Mouse (Mus musculus) limb, embryonic 10.5 days (tissue): ENCODE measurements around the gene 4930415O20Rik. TPM values are rescaled to one million over a fixed set of nuclear protein-coding genes. Genes with fewer than 3 reads are reported as not detected.
"Not testable (repeated sequence)": the region's sequence is repeated elsewhere in the genome, so short reads cannot be mapped to it uniquely, and the experiment has no call there.

Experiments used
- DNase-seq: peaks from one replicate; pipeline ENCODE4 v3.0.0-alpha.2; 2017; ENCODE audit warnings: low spot score
- H3K27ac ChIP-seq: fragments of 300-500 bp; sonication (generic); 2 replicates; pipeline ENCODE4 v1.5.1; 2016; ENCODE audit warnings: mild to moderate bottlenecking
- H3K27me3 ChIP-seq: fragments of 300-500 bp; sonication (generic); 2 replicates; pipeline ENCODE4 v1.6.1; 2016; ENCODE audit warnings: low read depth, mild to moderate bottlenecking; ENCODE audit not compliant: poor library complexity, severe bottlenecking
- H3K36me3 ChIP-seq: fragments of 300-500 bp; sonication (generic); 2 replicates; pipeline ENCODE4 v1.6.1; 2016; ENCODE audit warnings: mild to moderate bottlenecking, moderate library complexity
- H3K4me1 ChIP-seq: fragments of 300-500 bp; sonication (generic); 2 replicates; pipeline ENCODE4 v1.6.1; 2016
- H3K4me3 ChIP-seq: fragments of 300-500 bp; sonication (generic); 2 replicates; pipeline ENCODE4 v1.5.1; 2016; ENCODE audit warnings: mild to moderate bottlenecking, moderate library complexity
- H3K9me3 ChIP-seq: fragments of 300-500 bp; sonication (generic); replicated peaks from 2 replicates; pipeline ENCODE4 v1.6.1; 2016; ENCODE audit warnings: mild to moderate bottlenecking
- WGBS: fragments of 180-500 bp; shearing (Covaris S2); methylation state at CpG from one replicate; pipeline ENCODE4 v1.1.7; 2016; 5-methylcytosine and 5-hydroxymethylcytosine counted together
- polyA plus RNA-seq: library from polyadenylated mRNA; unstranded; fragments of >200 nt; fragmentation: Nextera tagmentation; extraction: Ambion mirVana; gene quantifications from 2 replicates; pipeline ENCODE4 v1.2.1, GENCODE M21; 2016

Gene 4930415O20Rik
- polyA plus RNA-seq, 1 experiment from 2014 or later: 0.28 TPM

GRCm38 (mm10) chr15:98579795-98580464 is 9.1 kb downstream of the 4930415O20Rik start:
- Histone ChIP-seq H3K9me3 (no peaks in the 10 kb centered on the region), H3K27me3 (no peaks in the 10 kb centered on the region), H3K4me3 (no peak overlapping the region), H3K27ac (no peak overlapping the region), H3K36me3 (no peaks in the 10 kb centered on the region), H3K4me1 (peaks cover 4% of the 10 kb centered on the region; the same call in 1 of the 2 replicates)
- peak; percentile 79 for DNase-seq
- 38% methylated on average over 5 of the region's 5 CpGs for WGBS

- 84% methylated on average over 8 of the region's 8 CpGs for WGBS
- no peak for DNase-seq
- H3K36me3 ChIP-seq: no peaks in the 10 kb centered on the region
- no peaks in the 10 kb centered on the region for H3K9me3 ChIP-seq
- H3K4me1 ChIP-seq: peaks cover 15% of the 10 kb centered on the region
- no peak overlapping the region for H3K4me3 ChIP-seq
- no peak overlapping the region for H3K27ac ChIP-seq
- no peaks in the 10 kb centered on the region for H3K27me3 ChIP-seq
Measured at GRCm38 (mm10) chr15:98582410-98582809, 11.6 kb downstream of the 4930415O20Rik start.

DNA sequence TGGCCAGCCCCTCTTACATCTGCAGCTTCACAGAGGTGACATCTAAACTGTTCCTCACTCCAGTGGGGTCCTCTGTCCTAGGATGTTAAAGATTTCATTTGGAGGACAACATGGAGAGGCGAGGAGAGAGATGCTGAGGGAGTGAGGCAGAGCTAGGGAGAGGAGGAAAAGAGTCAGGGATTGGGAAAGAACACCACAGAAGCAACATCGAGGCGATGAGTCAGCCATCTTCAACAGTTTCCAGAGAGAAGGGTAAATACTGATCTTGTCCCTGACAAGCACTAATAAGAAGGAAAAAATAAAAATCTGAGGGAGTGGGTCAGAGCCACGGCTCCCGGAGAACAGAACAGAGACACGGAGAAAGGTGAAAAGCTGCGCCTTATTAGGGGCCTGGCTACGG is 12.2 kb downstream of the 4930415O20Rik start:
- Histone ChIP-seq H3K27ac (0 out of 2 replicates have a peak overlapping the region, but pooled peaks have one; percentile 19), H3K4me1 (peaks cover 15% of the 10 kb centered on the region), H3K9me3 (no peaks in the 10 kb centered on the region), H3K36me3 (no peaks in the 10 kb centered on the region), H3K4me3 (no peak overlapping the region), H3K27me3 (no peaks in the 10 kb centered on the region)
- no peak for DNase-seq
- WGBS: 70% methylated on average over 8 of the region's 8 CpGs

GRCm38 (mm10) chr15:98585421-98585820 is 14.6 kb downstream of the 4930415O20Rik start:
- peaks cover 23% of the 10 kb centered on the region for H3K36me3 ChIP-seq
- H3K4me1 ChIP-seq: peaks cover 15% of the 10 kb centered on the region
- WGBS: 36% methylated on average over 7 of the region's 7 CpGs
- H3K9me3 ChIP-seq: no peaks in the 10 kb centered on the region
- H3K27me3 ChIP-seq: no peaks in the 10 kb centered on the region
- no peak for DNase-seq
- H3K27ac ChIP-seq: no peak overlapping the region
- no peak overlapping the region for H3K4me3 ChIP-seq

DNA sequence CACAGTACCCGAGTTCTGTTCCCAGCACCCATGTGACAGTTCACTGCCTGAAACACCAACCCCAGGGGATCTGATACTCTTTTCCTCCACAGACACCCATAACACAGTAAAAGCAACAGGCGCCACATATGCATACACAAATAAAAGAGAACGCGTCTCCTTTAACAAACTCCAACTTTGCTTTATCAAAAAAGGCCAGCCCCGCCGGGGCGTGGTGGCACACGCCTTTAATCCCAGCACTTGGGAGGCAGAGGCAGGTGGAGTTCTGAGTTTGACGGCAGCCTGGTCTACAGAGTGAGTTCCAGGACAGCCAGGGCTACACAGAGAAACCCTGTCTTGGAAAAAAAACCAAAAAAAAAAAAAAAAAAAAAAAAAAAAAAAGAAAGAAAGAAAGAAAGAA is 15.3 kb downstream of the 4930415O20Rik start:
- not testable (repeated sequence) for H3K27me3 ChIP-seq, H3K9me3 ChIP-seq, H3K4me3 ChIP-seq, DNase-seq, H3K27ac ChIP-seq
- H3K4me1 ChIP-seq: peaks cover 15% of the 10 kb centered on the region
- 81% methylated on average over 9 of the region's 9 CpGs for WGBS
- peaks cover 30% of the 10 kb centered on the region for H3K36me3 ChIP-seq

GRCm38 (mm10) chr15:98587751-98588150 is 16.9 kb downstream of the 4930415O20Rik start:
- peaks cover 46% of the 10 kb centered on the region for H3K36me3 ChIP-seq
- H3K9me3 ChIP-seq: no peaks in the 10 kb centered on the region
- H3K27ac ChIP-seq: no peak overlapping the region
- H3K27me3 ChIP-seq: no peaks in the 10 kb centered on the region
- WGBS: 90% methylated on average over 11 of the region's 11 CpGs
- H3K4me3 ChIP-seq: no peak overlapping the region
- DNase-seq: no peak
- H3K4me1 ChIP-seq: peaks cover 15% of the 10 kb centered on the region

- Histone ChIP-seq H3K4me1 (peaks cover 12% of the 10 kb centered on the region), H3K36me3 (peaks cover 67% of the 10 kb centered on the region), H3K27me3 (no peaks in the 10 kb centered on the region), H3K9me3 (no peaks in the 10 kb centered on the region), H3K27ac (no peak overlapping the region), H3K4me3 (no peak overlapping the region)
- WGBS: 64% methylated on average over 7 of the region's 7 CpGs
- DNase-seq: no peak
Measured at GRCm38 (mm10) chr15:98589640-98590336, 19.0 kb downstream of the 4930415O20Rik start.

GRCm38 (mm10) chr15:98591396-98591795 is 20.6 kb downstream of the 4930415O20Rik start:
- Histone ChIP-seq H3K36me3 (peaks cover 83% of the 10 kb centered on the region), H3K9me3 (no peaks in the 10 kb centered on the region), H3K27me3 (no peaks in the 10 kb centered on the region), H3K27ac (no peak overlapping the region), H3K4me1 (no peaks in the 10 kb centered on the region), H3K4me3 (no peak overlapping the region)
- no peak for DNase-seq
- WGBS: 79% methylated on average over 4 of the region's 4 CpGs

DNA sequence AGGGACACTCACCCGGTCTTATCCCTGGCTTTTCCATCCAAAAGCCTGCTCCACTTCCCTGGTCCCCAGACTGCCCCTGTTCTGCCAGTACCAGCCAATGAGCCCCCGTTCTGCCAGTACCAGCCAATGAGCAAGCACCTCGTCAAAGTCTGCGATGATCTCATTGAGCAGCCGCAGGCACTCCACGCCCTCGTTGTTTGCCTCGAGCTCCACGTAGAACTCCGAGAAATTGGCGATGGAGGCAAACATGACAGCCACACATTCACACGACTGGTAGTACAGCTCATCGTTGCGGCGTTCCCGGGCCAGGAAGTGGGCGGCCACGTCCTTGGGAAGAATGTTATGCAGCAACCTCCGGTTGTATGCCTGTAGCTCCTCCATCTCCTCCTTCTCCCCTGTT is 23.4 kb downstream of the 4930415O20Rik start:
- DNase-seq: no peak
- no peak overlapping the region for H3K27ac ChIP-seq
- peaks cover 99% of the 10 kb centered on the region for H3K36me3 ChIP-seq
- WGBS: 85% methylated on average over 19 of the region's 19 CpGs
- no peaks in the 10 kb centered on the region for H3K27me3 ChIP-seq
- H3K4me1 ChIP-seq: no peaks in the 10 kb centered on the region
- no peaks in the 10 kb centered on the region for H3K9me3 ChIP-seq
- no peak overlapping the region for H3K4me3 ChIP-seq

DNA sequence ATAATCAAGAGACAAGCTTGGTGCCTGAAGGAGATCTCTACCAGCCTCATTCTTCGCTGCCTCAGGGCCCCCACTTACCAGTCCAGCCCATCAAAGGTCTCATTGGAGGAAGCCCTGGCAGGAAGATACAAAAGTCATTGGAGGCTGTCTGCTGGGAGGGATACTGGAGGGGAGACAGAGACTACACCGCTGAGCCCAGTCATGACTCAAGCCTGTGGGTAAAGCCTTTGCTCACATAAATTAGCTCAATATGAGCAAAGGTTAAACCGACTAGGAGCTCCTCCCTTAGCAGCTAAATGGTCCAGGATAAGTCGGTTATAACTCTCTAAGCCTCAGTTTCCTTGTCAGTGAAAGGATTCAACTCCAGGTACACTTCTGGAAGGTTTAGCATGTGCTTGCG is 24.2 kb downstream of the 4930415O20Rik start:
- H3K4me1 ChIP-seq: no peaks in the 10 kb centered on the region
- 88% methylated on average over 5 of the region's 5 CpGs for WGBS
- H3K36me3 ChIP-seq: peaks cover 100% of the 10 kb centered on the region
- no peak overlapping the region for H3K27ac ChIP-seq
- no peak for DNase-seq
- H3K9me3 ChIP-seq: no peaks in the 10 kb centered on the region
- H3K4me3 ChIP-seq: no peak overlapping the region
- H3K27me3 ChIP-seq: no peaks in the 10 kb centered on the region

DNA sequence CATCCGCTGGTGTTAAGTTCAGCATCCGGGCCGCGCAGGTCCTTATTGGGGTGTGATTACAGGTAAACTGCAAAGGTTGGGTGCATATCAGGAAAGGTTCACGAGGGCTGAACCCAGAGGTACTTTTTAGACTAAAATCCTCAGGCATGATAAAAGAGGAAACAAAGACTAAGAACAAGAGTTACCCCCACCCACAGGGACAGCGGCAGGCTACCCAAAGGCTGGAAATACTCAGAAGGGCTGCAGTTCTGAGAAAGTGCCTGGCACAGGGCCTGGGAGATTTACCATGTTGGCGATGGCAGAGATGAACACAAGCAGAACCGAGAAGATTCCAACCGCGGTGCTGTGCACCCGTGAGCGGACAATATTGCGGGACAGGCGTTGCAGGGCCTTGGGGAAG is 25.8 kb downstream of the 4930415O20Rik start:
- Histone ChIP-seq H3K36me3 (peaks cover 100% of the 10 kb centered on the region), H3K4me3 (no peak overlapping the region), H3K27ac (no peak overlapping the region), H3K4me1 (no peaks in the 10 kb centered on the region), H3K27me3 (no peaks in the 10 kb centered on the region), H3K9me3 (no peaks in the 10 kb centered on the region)
- no peak for DNase-seq
- WGBS: 95% methylated on average over 14 of the region's 14 CpGs

DNA sequence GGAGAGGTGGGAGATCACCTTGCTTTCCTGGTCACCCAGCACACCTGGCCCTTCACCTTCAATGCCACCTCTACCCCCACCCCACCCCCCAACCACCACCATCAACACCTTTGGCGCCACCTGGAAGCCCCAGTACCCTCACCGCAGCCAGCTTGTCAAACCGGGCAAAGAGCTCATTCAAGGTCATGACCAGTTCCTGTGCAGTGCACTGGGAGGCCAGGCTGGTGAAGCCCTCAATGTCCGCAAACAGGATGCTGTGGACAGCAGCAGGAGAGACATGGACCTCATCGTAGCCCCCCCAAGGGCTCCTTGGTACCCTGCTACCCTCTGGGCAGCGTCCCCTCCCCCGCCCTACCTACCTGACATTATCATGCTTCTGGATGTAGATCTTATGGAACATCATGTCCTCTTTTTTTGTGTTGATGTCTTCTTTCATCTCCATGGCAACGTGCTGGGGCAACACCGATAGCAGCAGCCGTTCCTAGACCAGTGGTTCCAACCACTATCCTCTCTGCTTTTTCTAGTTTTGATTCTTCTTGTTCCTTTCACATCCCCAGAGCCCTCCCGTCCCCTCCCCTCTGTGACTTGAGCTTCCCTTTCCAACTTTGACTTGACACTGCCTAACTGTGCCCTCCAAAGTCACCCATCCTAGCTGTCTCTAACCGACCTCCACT is 29.4 kb downstream of the 4930415O20Rik start:
- WGBS: 87% methylated on average over 12 of the region's 12 CpGs
- peaks cover 25% of the 10 kb centered on the region for H3K4me1 ChIP-seq
- no peak overlapping the region for H3K4me3 ChIP-seq
- no peaks in the 10 kb centered on the region for H3K9me3 ChIP-seq
- no peak for DNase-seq
- H3K27ac ChIP-seq: no peak overlapping the region
- peaks cover 100% of the 10 kb centered on the region for H3K36me3 ChIP-seq
- no peaks in the 10 kb centered on the region for H3K27me3 ChIP-seq

GRCm38 (mm10) chr15:98601832-98602190 is 31.0 kb downstream of the 4930415O20Rik start:
- H3K27me3 ChIP-seq: no peaks in the 10 kb centered on the region
- WGBS: 85% methylated on average over 7 of the region's 7 CpGs
- no peak for DNase-seq
- H3K4me1 ChIP-seq: peaks cover 32% of the 10 kb centered on the region
- no peak overlapping the region for H3K4me3 ChIP-seq
- H3K9me3 ChIP-seq: no peaks in the 10 kb centered on the region
- H3K36me3 ChIP-seq: peaks cover 100% of the 10 kb centered on the region
- no peak overlapping the region for H3K27ac ChIP-seq
